Mouse (Mus musculus) hindbrain, embryonic 16.5 days (tissue): ENCODE data around the gene Akr1c18. TPM values are rescaled to one million over a fixed set of nuclear protein-coding genes. Genes with fewer than 3 reads are reported as not detected.
"Not testable (repeated sequence)": the region's sequence is repeated elsewhere in the genome, so short reads cannot be mapped to it uniquely, and the experiment has no call there.

ENCODE experiments used
- ATAC-seq: fragments of 200-750 bp; cut with Nextera tagmentation; 2 replicates; pipeline ENCODE4 v1.8.0; 2017; ENCODE audit warnings: moderate TSS enrichment, moderate library complexity
- H3K27ac ChIP-seq: fragments of 300-500 bp; sonication (generic); 2 replicates; pipeline ENCODE4 v1.5.1; 2014; ENCODE audit warnings: low read depth, mild to moderate bottlenecking, control low read depth, low read length, moderate library complexity
- H3K27me3 ChIP-seq: fragments of 300-500 bp; sonication (generic); replicated peaks from 2 replicates; pipeline ENCODE4 v1.6.1; 2014; ENCODE audit warnings: low read length; ENCODE audit not compliant: control insufficient read depth, insufficient read depth
- H3K36me3 ChIP-seq: fragments of 300-500 bp; sonication (generic); 2 replicates; pipeline ENCODE4 v1.6.1; 2014; ENCODE audit warnings: mild to moderate bottlenecking, low read length, moderate library complexity, mixed read lengths; ENCODE audit not compliant: control insufficient read depth, insufficient read depth
- H3K4me1 ChIP-seq: fragments of 300-500 bp; sonication (generic); 2 replicates; pipeline ENCODE4 v1.6.1; 2014; ENCODE audit warnings: low read depth, low read length; ENCODE audit not compliant: control insufficient read depth, insufficient read depth
- H3K4me2 ChIP-seq: fragments of 300-500 bp; sonication (generic); 2 replicates; pipeline ENCODE4 v1.6.1; 2014; ENCODE audit warnings: mild to moderate bottlenecking, low read length, control low read depth, moderate library complexity
- H3K4me3 ChIP-seq: fragments of 300-500 bp; sonication (generic); 2 replicates; pipeline ENCODE4 v1.5.1; 2014; ENCODE audit warnings: mild to moderate bottlenecking, low read length, control low read depth, moderate library complexity
- H3K9ac ChIP-seq: fragments of 300-500 bp; sonication (generic); 2 replicates; pipeline ENCODE4 v1.6.1; 2014; ENCODE audit warnings: low read depth, mild to moderate bottlenecking, control low read depth, low read length, moderate library complexity
- H3K9me3 ChIP-seq: fragments of 300-500 bp; sonication (generic); 2 replicates; pipeline ENCODE4 v1.6.1; 2014; ENCODE audit warnings: mild to moderate bottlenecking, low read length, moderate library complexity; ENCODE audit not compliant: control insufficient read depth
- WGBS: fragments of 180-500 bp; shearing (Covaris S2); extraction: QIAGEN DNeasy Blood & Tissue Kit; methylation state at CpG from one replicate; pipeline ENCODE4 v1.1.7; 2014; 5-methylcytosine and 5-hydroxymethylcytosine counted together
- polyA plus RNA-seq: library from polyadenylated mRNA; unstranded; fragments of >200 nt; fragmentation: Nextera tagmentation; extraction: Ambion mirVana; gene quantifications from 2 replicates; pipeline ENCODE4 v1.2.1, GENCODE M21; 2015

The Akr1c18 gene
- not detected in 2 replicates for polyA plus RNA-seq

DNA sequence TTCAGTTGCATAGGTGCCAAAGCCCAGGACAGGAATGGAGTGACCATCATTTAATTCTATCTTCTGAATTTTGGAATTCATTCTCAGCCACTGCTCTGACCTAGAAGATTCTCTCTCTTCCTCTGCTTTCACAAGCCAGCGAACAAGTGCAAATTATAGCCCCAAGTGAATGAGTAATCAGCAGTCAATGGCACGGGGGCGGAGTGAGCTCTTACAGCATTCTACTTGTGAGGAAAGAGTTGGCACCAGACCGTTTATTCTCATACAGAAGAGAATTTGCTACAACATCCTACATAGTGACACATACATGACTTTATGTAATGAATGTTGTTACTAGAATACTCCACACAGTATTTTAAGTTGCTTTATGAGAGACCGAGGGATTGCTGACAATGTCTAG lies at the start of gene Akr1c18:
Akr1c18 (minus strand) TSS at position 137 of the 400 bp plus-strand sequence.
- H3K36me3 ChIP-seq: no peaks in the 10 kb centered on the region
- H3K4me2 ChIP-seq: no peak within 1 kb of the TSS
- no peak for ATAC-seq
- H3K27ac ChIP-seq: no peak within 1 kb of the TSS
- WGBS: 76% methylated on average over 5 of the region's 5 CpGs
- H3K4me1 ChIP-seq: no peaks in the 10 kb centered on the region
- no peaks in the 10 kb centered on the region for H3K9me3 ChIP-seq
- H3K9ac ChIP-seq: no peak within 1 kb of the TSS
- no peak within 1 kb of the TSS for H3K4me3 ChIP-seq
- no peaks in the 10 kb centered on the region for H3K27me3 ChIP-seq

- WGBS: 83% methylated on average over 3 of the region's 3 CpGs
- ATAC-seq: no peak
- H3K36me3 ChIP-seq: no peaks in the 10 kb centered on the region
Measured at GRCm38 (mm10) chr13:4192511-4192910, 42.1 kb upstream of the Akr1c18 start.

DNA sequence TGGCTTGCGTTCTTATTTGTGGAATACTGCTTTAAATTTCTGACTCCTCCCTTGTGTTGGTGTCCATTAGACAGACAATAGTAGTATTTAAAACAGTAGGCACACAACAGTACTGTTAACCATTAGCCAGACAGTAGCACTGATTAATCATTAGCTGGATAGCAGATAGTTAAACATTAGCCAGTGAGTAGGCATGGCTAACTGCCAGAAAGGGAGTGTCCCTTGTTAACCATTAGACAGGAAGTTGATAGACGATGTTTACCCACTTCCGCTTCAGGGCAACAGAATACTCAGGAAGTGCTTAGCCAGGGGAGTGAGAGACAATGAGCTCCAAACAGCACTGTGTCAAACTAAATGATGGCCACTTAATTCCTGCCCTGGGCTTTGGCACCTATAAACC lies 40.5 kb upstream of the Akr1c18 start, which contains the start of gene Akr1c13:
Akr1c13 (plus strand) TSS at position 247 of the 400 bp plus-strand sequence.
- 61% methylated on average over 3 of the region's 3 CpGs for WGBS
- Histone ChIP-seq H3K36me3 (no peaks in the 10 kb centered on the region), H3K4me2 (no peak within 1 kb of the TSS), H3K9ac (no peak within 1 kb of the TSS), H3K4me1 (no peaks in the 10 kb centered on the region), H3K27ac (no peak within 1 kb of the TSS), H3K4me3 (no peak within 1 kb of the TSS), H3K27me3 (no peaks in the 10 kb centered on the region), H3K9me3 (no peaks in the 10 kb centered on the region)
- ATAC-seq: no peak

More at GRCm38 (mm10) chr13:4192511-4192910, 42.1 kb upstream of the Akr1c18 start:
- no peaks in the 10 kb centered on the region for H3K27me3 ChIP-seq
- H3K4me2 ChIP-seq: no peak overlapping the region
- no peaks in the 10 kb centered on the region for H3K4me1 ChIP-seq
- H3K27ac ChIP-seq: no peak overlapping the region
- no peaks in the 10 kb centered on the region for H3K9me3 ChIP-seq
- no peak overlapping the region for H3K9ac ChIP-seq
- no peak overlapping the region for H3K4me3 ChIP-seq

DNA sequence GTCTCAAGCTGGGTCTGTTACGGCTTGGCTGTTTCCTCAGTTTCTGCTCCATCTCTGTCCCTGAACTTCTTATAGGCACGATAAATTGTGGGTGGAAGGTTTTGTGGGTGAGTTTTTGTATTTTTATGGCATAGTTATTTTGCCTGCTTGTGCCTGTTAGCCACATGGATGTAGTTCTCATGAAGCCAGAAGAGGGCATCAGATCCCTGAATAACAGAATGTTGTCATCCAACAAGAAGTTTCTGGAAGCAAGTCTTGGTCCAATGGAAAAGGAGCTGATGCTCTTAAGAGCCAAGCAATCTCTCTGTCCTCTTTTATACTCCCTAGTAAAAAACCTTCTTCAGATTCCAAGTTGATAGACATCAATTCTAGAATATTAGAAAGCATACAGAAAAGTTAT lies 37.7 kb upstream of the Akr1c18 start:
- Histone ChIP-seq H3K36me3 (no peaks in the 10 kb centered on the region), H3K4me3 (no peak overlapping the region), H3K27me3 (no peaks in the 10 kb centered on the region), H3K4me1 (no peaks in the 10 kb centered on the region), H3K9ac (no peak overlapping the region), H3K4me2 (no peak overlapping the region), H3K27ac (no peak overlapping the region), H3K9me3 (no peaks in the 10 kb centered on the region)
- ATAC-seq: no peak
- 85% methylated on average over 2 of the region's 2 CpGs for WGBS

GRCm38 (mm10) chr13:4186641-4187411 lies 36.4 kb upstream of the Akr1c18 start:
- H3K9ac ChIP-seq, ATAC-seq, H3K4me3 ChIP-seq, H3K27ac ChIP-seq, H3K4me2 ChIP-seq, H3K4me1 ChIP-seq, H3K36me3 ChIP-seq, H3K9me3 ChIP-seq, H3K27me3 ChIP-seq: not testable (repeated sequence)
- WGBS: 89% methylated on average over 7 of the region's 7 CpGs

- Histone ChIP-seq H3K4me1 (no peaks in the 10 kb centered on the region), H3K36me3 (no peaks in the 10 kb centered on the region), H3K4me3 (no peak overlapping the region), H3K27ac (no peak overlapping the region), H3K9ac (no peak overlapping the region), H3K9me3 (no peaks in the 10 kb centered on the region; the same call in 1 of the 2 replicates), H3K4me2 (no peak overlapping the region), H3K27me3 (no peaks in the 10 kb centered on the region)
- WGBS: 64% methylated on average over 9 of the region's 9 CpGs
- ATAC-seq: no peak
Measured at GRCm38 (mm10) chr13:4183116-4183515, 32.7 kb upstream of the Akr1c18 start.

GRCm38 (mm10) chr13:4181321-4181720 lies 30.9 kb upstream of the Akr1c18 start:
- 93% methylated on average over 4 of the region's 4 CpGs for WGBS

GRCm38 (mm10) chr13:4172978-4173377 lies 22.5 kb upstream of the Akr1c18 start:
- no peak overlapping the region for H3K9ac ChIP-seq
- no peaks in the 10 kb centered on the region for H3K36me3 ChIP-seq
- no peaks in the 10 kb centered on the region for H3K9me3 ChIP-seq
- no peak overlapping the region for H3K4me3 ChIP-seq
- H3K4me2 ChIP-seq: no peak overlapping the region
- WGBS: 77% methylated on average over 2 of the region's 2 CpGs
- no peaks in the 10 kb centered on the region for H3K4me1 ChIP-seq
- no peak overlapping the region for H3K27ac ChIP-seq
- no peaks in the 10 kb centered on the region for H3K27me3 ChIP-seq
- no peak for ATAC-seq

More at GRCm38 (mm10) chr13:4181321-4181720, 30.9 kb upstream of the Akr1c18 start:
- H3K4me2 ChIP-seq, H3K27me3 ChIP-seq, H3K4me1 ChIP-seq, H3K9ac ChIP-seq, H3K27ac ChIP-seq, H3K4me3 ChIP-seq, H3K36me3 ChIP-seq, H3K9me3 ChIP-seq, ATAC-seq: not testable (repeated sequence)

DNA sequence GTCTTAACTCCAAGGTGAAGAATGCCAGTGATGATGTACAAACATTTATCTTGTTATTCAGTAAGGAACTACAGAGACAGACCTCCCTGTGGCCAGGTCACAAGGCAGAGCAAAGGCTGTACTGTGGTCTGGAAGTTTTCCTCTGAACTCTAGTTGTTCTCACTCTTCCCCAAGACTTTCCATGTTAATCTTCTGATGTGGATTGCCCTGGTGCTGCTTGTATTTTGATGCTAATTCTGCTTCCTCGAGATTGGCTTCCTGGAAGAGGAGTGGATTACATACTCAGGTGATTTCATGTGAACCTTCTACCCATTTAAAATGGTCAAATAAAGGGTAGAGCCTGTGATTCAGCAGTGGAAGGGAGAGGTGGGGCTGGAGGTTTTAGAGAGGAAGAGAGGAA lies 17.6 kb upstream of the Akr1c18 start:
- no peak for ATAC-seq
- Histone ChIP-seq H3K36me3 (no peaks in the 10 kb centered on the region), H3K27me3 (no peaks in the 10 kb centered on the region), H3K9me3 (no peaks in the 10 kb centered on the region), H3K9ac (no peak overlapping the region), H3K4me1 (no peaks in the 10 kb centered on the region), H3K4me3 (no peak overlapping the region), H3K4me2 (no peak overlapping the region), H3K27ac (no peak overlapping the region)
- WGBS: 47% methylated on average over 1 of the region's 1 CpGs
